Mouse (Mus musculus): ENCODE data around the gene Asic2. TPM values are rescaled to one million over a fixed set of nuclear protein-coding genes. Genes with fewer than 3 reads are reported as not detected.
A peak's percentile ranks its signal among the peaks of the same experiment; 100 is the strongest.

Asic2 gene
- total RNA-seq, 2 experiments from 2014 or later: 94.7 to 97.6 TPM

GRCm38 (mm10) chr11:81124363-81124762, 843.9 kb downstream of the Asic2 start:
- intact Hi-C loops (cut with DNase I): no loop called here
- peak in 1 of 2 experiments; percentile 51 for DNase-seq (ENCODE audit: low spot score in 2 of 2)

GRCm38 (mm10) chr11:81120024-81120576, 848.2 kb downstream of the Asic2 start:
- no peak for DNase-seq (ENCODE audit: low spot score in 2 of 2)
- intact Hi-C loops (cut with DNase I): no loop called here

GRCm38 (mm10) chr11:81118055-81118454, 850.2 kb downstream of the Asic2 start:
- intact Hi-C loops (cut with DNase I): no loop called here
- no peak for DNase-seq (ENCODE audit: low spot score in 2 of 2)

GRCm38 (mm10) chr11:81115666-81116065, 852.6 kb downstream of the Asic2 start:
- DNase-seq (ENCODE audit: low spot score in 2 of 2): no peak

GRCm38 (mm10) chr11:81111626-81112025, 856.6 kb downstream of the Asic2 start:
- DNase-seq (ENCODE audit: low spot score in 2 of 2): no peak
- intact Hi-C loops (cut with DNase I): no loop called here

More at GRCm38 (mm10) chr11:81115666-81116065, 852.6 kb downstream of the Asic2 start:
- intact Hi-C loops (cut with DNase I): no loop called here

GRCm38 (mm10) chr11:81110049-81110448, 858.2 kb downstream of the Asic2 start:
- no peak for DNase-seq (ENCODE audit: low spot score in 2 of 2)
- intact Hi-C loops (cut with DNase I): no loop called here

GRCm38 (mm10) chr11:81106949-81107348, 861.3 kb downstream of the Asic2 start:
- DNase-seq (ENCODE audit: low spot score in 2 of 2): no peak
- intact Hi-C loops (cut with DNase I): no loop called here

GRCm38 (mm10) chr11:81100829-81101228, 867.4 kb downstream of the Asic2 start:
- no peak for DNase-seq (ENCODE audit: low spot score in 2 of 2)
- intact Hi-C loops (cut with DNase I): no loop called here

- DNase-seq (ENCODE audit: low spot score in 2 of 2): peak; percentile 73 to 74
- intact Hi-C loops (cut with DNase I): no loop called here
These were observed 872.2 kb downstream of the Asic2 start for GRCm38 (mm10) chr11:81096011-81096410.

GRCm38 (mm10) chr11:81094581-81094980, 873.7 kb downstream of the Asic2 start:
- DNase-seq (ENCODE audit: low spot score in 2 of 2): peak; percentile 65 to 69
- intact Hi-C loops (cut with DNase I): no loop called here

GRCm38 (mm10) chr11:81092161-81092560, 876.1 kb downstream of the Asic2 start:
- DNase-seq (ENCODE audit: low spot score in 2 of 2): no peak
- intact Hi-C loops (cut with DNase I): no loop called here

- no peak for DNase-seq (ENCODE audit: low spot score in 2 of 2)
- intact Hi-C loops (cut with DNase I): no loop called here
These were observed 884.4 kb downstream of the Asic2 start for GRCm38 (mm10) chr11:81083822-81084221.

GRCm38 (mm10) chr11:81080076-81080805, 888.0 kb downstream of the Asic2 start:
- intact Hi-C loops (cut with DNase I): no loop called here
- no peak for DNase-seq (ENCODE audit: low spot score in 2 of 2)

- no peak for DNase-seq (ENCODE audit: low spot score in 2 of 2)
- intact Hi-C loops (cut with DNase I): no loop called here
These were observed 889.0 kb downstream of the Asic2 start for GRCm38 (mm10) chr11:81079237-81079636.

GRCm38 (mm10) chr11:81071836-81072235, 896.4 kb downstream of the Asic2 start:
- intact Hi-C loops (cut with DNase I): no loop called here
- DNase-seq (ENCODE audit: low spot score in 2 of 2): peak in 1 of 2 experiments; percentile 17

GRCm38 (mm10) chr11:81065386-81065785, 902.9 kb downstream of the Asic2 start:
- intact Hi-C loops (cut with DNase I): no loop called here
- no peak for DNase-seq (ENCODE audit: low spot score in 2 of 2)

GRCm38 (mm10) chr11:81064006-81064405, 904.3 kb downstream of the Asic2 start:
- DNase-seq (ENCODE audit: low spot score in 2 of 2): no peak
- intact Hi-C loops (cut with DNase I): no loop called here

GRCm38 (mm10) chr11:81060077-81060476, 908.2 kb downstream of the Asic2 start:
- intact Hi-C loops (cut with DNase I): no loop called here
- DNase-seq (ENCODE audit: low spot score in 2 of 2): no peak

- intact Hi-C loops (cut with DNase I): no loop called here
- DNase-seq (ENCODE audit: low spot score in 2 of 2): peak; percentile 32 to 48
These were observed 908.7 kb downstream of the Asic2 start for GRCm38 (mm10) chr11:81059546-81059945.

- intact Hi-C loops (cut with DNase I): no loop called here
- DNase-seq (ENCODE audit: low spot score in 2 of 2): no peak
These were observed 910.8 kb downstream of the Asic2 start for GRCm38 (mm10) chr11:81057506-81057905.

GRCm38 (mm10) chr11:81056776-81057175, 911.5 kb downstream of the Asic2 start:
- intact Hi-C loops (cut with DNase I): no loop called here
- DNase-seq (ENCODE audit: low spot score in 2 of 2): no peak
